Mouse (Mus musculus): Measurements from ENCODE around the gene Trip11.

Trip11 gene

DNA sequence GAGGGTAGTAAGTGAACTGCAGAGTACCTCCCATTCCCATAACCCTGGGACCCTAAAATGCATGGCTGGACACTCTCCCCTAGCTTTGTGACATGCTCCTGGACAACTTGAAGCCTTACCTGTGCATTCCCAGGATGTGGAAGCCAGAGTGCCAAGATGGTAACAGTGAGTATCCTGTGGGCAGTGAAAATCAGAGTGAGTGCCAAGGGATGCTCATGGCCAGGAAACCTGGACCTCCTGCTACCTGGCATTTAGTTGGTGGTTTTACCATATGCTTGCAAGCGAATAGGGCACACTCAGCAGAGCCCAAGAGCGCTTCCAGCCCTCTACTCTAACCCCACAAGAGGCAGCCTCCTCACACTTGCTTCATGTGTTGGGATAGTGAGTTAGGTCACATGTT lies 98.6 kb downstream of the Trip11 start:
- TF ChIP-seq GATA4 (IDR thresholded peaks at IDR 0.05; ENCODE audit: insufficient replicate concordance, low read length) = no peak

DNA sequence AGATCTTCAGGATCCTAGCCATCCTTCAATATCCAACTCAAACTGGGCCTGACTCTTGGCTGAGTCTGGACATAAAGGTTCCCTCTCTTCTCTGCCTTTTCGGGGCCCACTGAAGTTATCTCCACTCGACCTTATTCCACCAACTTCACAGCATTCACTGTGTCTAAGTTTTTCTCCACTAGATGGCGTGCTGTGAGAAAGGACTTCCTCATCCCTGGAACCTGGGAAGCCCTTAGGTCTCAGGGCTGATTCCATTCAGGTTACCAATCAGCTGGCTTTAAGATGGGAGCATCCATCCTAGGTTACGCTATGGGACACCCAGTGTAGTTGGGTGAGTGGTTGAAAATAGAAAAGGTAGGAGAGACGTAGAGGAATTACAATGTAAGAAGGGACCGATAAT lies 101.9 kb downstream of the Trip11 start:
- TF ChIP-seq GATA4 (IDR thresholded peaks at IDR 0.05; ENCODE audit: insufficient replicate concordance, low read length) = no peak

DNA sequence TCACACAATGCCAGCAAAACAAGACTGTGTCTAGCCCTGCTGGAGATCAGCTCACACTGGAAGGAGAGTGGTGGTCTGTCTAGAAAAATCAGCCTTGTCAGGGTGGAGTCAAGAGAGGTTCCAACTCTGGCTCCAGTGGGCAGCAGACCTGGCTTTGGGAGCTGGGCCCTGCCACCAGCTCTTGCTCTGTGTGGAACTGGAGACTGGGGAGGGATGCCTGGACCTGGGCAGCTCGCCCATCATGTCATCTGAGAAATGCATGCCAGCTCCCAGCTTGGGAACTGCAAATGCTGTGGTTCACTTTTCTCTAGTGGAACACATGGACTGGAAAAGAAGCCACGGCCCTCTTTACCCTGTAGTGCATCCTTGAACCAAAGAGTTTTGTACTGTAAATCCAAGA lies 102.6 kb downstream of the Trip11 start:
- no peak for TF ChIP-seq GATA4 (IDR thresholded peaks at IDR 0.05; ENCODE audit: insufficient replicate concordance, low read length)

DNA sequence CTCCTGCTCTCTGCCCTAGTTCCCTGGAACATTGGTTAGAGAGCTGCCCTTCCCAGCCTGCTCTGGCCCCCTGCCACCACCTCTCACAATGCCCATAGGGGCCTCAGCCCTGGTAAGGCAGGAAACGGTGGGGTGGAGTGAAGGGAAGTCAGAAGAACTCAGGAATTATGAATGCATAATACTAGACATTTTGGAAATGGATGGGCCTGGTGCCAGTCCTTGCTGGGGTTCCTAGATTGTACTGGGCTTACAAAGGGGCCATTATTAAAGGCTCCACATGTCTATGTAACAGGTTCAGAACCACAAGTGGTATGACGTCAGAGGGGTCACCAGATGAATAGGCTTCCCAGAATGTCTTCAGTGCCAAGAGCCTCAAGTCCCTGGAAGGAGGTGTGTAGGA lies 105.7 kb downstream of the Trip11 start:
- TF ChIP-seq GATA4 (IDR thresholded peaks at IDR 0.05; ENCODE audit: insufficient replicate concordance, low read length) = no peak

DNA sequence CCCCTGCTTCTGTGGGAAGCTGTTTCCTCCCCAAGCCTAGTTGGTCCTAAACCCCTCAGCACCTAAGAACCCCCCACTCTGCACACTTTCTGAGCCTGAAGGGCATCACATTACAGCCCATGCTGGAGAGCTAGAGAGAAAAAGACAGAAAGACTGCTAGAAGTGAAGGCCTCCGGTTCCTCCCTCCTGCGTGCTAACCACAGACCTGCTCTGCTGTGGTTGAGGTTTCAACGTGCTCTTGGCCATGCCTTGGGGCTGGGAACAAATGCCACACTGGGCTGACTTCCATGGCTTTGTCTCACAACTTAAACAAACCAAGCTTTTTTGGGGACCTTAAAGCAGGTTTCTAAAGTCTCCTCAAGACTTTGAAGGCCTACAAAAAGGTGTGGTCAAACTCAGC lies 110.6 kb downstream of the Trip11 start:
- TF ChIP-seq GATA4 (IDR thresholded peaks at IDR 0.05; ENCODE audit: insufficient replicate concordance, low read length) = no peak

DNA sequence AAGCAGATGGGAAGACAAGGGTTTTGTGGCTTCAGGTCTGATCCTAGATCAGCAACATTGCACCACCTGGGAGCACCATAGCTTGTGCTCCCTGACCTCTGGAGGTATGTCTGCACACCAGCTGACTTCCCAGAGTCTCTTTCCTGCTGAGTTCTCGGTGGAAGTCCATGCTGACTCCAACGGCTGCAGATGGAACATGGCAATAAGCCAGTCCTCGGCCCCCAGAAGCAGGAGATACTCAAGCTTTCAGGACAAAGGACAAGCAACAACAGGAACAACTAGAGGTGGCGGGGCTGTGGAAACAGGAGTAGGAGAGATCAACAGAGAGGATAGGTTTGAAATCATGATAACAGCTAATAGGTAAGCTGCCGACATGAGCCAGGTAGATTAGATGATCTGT lies 111.3 kb downstream of the Trip11 start:
- no peak for TF ChIP-seq GATA4 (IDR thresholded peaks at IDR 0.05; ENCODE audit: insufficient replicate concordance, low read length)

DNA sequence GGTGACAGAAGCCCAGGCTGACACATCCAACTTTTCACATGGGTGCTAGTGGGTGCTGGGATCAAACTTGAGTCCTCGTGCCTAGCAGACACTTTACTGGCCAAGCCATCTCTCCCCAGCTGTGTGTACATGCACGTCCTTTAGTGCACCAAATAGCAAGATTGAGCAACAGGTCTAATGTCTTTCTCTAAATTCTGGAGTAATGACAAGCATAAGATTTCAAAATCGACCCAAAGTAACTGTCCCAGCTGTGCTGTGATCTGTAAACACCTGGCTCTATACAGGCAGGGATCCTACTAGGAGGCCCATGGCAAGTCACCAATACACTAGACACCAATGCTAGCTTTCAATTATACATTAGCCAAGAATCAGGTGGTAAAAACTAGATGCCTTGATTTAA lies 112.0 kb downstream of the Trip11 start:
- no peak for TF ChIP-seq GATA4 (IDR thresholded peaks at IDR 0.05; ENCODE audit: insufficient replicate concordance, low read length)

DNA sequence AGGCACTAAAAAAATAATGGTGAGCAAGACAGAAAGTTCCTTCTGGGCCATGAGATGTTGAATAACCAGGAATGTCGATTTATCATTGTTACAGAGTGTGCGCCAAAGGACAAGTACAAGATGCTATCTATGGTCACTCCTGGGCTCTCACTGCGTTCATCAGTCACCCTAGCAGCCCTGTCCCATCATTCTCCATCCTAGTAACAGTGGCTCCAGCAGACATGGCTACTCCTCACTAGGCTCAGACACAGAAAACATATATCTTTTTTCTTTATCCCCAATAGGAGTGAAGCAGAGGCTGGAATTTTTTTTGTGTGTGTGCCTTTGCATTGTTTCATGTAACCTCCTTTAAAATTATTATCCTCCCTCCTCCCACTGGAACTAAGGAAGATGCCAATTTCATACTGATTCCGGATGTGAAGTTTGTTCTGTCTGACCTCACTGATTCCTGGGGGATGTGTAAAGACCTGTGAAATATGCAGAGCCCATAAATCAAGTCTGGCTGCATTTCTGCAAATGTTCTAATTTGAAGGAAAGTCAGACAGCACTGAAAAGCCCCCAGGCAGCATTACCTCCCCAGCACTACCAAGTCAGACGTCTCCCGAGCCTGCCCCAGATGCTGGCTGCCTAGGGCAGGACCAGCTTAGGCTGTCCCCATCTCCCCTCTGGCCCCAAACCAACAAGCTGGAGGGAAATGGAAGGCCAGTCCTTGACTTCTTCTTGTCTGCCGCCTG lies 114.7 kb downstream of the Trip11 start:
- no peak for TF ChIP-seq GATA4 (IDR thresholded peaks at IDR 0.05; ENCODE audit: insufficient replicate concordance, low read length)

DNA sequence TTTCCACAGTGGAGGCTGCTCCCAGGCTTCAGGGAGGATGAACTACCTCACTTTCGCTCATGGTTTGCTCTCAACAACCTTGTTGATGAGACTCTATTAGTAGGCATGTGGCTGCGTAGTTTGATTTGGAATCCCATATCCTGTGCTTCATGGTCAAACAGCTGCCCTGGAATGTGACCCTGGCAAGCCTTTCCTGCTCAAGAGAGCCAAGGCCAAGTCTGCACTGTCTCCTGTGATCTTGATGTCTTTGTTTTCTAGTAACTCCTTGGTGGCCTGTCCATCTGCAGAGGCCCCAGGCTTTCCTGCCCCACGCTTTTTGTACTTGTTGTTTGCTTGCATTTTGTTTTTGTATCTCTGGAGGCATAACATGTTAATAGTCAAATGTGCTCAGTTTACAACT lies 118.6 kb downstream of the Trip11 start:
- no peak for TF ChIP-seq GATA4 (IDR thresholded peaks at IDR 0.05; ENCODE audit: insufficient replicate concordance, low read length)

DNA sequence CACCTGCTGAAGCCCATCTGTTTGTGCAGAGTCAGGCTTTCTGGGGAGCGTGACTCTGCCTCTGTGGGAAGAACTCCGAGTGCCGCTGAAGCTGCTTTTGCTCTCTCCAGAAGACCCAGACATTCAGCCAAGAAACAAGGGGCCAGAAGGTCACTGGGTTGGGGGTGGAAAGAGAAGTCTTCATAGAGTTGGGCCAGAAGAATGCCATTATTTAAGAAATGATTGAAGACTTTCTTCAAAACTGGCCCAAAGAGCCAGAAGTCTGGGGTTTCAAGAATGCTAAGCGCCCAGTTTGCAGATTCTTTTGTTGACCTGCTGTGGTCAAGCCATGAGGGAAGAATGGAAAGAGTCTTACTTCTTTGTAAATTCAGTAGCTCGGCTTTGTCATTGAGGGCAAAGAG lies 119.8 kb downstream of the Trip11 start:
- no peak for TF ChIP-seq GATA4 (IDR thresholded peaks at IDR 0.05; ENCODE audit: insufficient replicate concordance, low read length)

DNA sequence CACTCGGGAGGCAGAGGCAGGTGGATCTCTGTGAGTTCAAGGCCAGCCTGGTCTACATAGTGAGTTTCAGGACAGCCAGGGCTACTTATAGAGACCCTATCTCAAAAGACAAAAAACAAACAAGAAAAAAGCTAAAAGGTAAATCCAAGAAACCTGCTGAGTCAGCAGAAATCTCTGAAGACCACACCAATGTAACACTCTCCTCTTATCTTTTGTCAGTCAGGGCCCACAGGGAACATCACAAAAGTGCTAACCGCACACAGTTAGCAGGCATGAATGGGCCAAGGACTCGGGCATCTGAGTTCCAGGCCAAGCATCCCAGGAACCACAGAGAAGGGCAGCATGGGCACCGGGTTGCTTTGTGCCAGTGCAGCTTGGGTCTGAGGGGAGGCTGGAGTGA lies 120.4 kb downstream of the Trip11 start:
- TF ChIP-seq GATA4 (IDR thresholded peaks at IDR 0.05; ENCODE audit: insufficient replicate concordance, low read length) = no peak

DNA sequence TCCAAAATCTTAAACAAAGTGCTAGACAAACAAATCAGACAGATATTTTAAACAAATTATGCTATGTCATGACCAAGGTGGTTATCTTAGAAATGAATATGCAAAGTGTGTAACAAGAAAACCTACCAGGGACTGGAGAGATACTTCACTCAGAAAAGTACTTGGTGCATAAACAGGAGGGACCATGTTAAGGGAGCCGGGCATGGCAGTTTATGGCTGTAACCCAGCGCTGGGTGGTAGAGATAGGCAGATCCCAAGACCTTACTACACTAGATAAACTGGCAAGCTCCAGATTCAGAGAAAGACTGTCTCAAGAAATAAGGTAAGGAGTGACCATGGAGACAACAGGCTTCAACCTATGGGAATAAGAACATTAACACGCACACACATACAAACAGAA lies 123.3 kb downstream of the Trip11 start:
- TF ChIP-seq GATA4 (IDR thresholded peaks at IDR 0.05; ENCODE audit: insufficient replicate concordance, low read length) = no peak

DNA sequence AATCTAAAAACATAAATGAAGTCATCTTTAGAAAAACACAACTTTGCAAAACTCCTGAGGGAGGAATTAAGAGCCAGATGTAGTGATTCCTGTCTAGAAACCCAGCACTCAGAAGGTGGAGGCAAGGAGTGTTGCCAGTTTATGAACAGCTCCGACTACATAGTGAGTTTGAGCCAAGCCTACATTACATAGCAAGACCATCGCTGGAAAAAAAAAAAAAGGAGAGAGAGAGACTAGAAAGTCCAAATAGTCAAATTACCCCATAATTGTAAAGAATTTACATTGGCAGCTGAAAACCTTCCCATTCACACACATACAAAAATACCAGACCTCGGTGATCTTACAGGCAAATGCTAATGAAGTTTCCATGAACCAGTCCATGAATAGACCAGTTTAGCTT lies 123.8 kb downstream of the Trip11 start:
- no peak for TF ChIP-seq GATA4 (IDR thresholded peaks at IDR 0.05; ENCODE audit: insufficient replicate concordance, low read length)

Measured in liver, adult (tissue).